Mouse (Mus musculus) cerebellum, adult 11 months (tissue): ENCODE measurements around the gene Mpp6.

Experiments used
- DNase-seq: peaks from one replicate; pipeline ENCODE4 v3.0.0; 2022

Mpp6 gene

DNA sequence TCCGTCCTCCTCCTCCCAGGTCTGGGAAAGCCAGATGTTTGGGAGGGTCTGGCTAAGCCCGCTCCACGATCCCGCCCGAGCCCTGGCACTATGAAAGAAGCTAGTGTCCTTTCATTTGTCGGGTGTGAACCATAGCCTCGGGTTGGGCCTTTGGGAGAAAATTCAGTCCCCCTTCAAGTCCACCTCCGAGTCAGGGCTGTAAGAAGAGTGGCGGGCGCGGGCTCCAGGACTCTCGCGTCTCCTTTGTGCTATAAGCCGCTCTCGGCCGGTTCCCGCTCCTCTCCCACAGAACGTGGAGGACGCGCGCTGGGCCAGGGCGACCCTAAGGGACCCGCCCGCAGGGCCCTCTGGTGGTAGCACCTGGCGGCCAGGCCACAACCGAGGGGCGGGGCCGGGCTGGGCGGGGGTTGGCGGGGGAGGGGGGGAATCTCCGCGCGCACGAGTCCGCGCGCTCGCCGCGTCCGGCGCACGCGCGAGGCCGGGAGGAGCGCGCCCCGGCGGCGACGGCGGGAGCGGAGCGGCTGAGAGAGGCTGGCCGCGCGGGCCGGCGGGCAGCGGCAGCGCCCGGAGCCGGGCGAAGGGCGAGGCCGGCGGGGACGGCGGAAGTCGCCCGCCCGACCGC is at the start of gene Mpp6:
Gene Mpp6 (plus strand): TSS at position 485 of the 622 bp plus-strand sequence.
- DNase-seq: peak; percentile 82

DNA sequence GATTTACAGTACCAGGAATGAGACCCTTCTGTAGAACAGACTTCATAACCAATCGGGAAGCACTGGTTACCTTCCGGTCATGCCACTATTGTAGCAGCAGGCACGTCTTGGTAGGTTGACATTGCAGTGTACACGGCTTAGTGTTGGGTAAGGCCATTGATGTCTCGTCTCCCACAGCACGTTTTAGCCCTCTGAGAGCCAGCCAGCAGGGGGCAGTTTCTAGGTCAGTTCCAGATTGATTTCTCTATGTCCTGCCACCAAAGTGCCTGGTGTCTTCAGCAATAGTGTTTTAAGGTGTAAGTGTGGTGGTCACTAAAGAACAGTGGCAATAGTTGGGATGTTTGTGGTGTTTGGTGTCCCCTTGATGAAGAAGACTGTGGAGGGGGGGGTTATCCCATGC is 43.9 kb upstream of the Mpp6 start:
- DNase-seq: no peak

DNA sequence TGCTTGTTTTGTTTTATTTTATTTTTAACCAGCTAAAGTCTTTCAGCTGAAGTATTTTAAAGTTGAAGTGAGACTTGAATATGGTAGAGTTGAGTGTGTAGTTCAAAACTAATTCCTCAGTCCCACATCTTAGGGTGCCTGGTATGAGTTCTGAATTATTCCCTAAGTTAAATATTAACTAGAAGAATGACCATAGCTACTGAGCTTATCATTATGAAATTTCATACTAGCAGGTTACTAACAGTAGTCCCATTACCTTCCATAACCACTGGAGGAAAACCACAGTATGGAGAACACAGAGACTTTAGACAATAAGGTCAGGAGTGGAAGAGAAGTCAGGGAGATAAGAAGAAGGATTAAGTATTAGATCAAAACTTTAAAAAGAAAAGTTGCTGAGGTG is 41.6 kb upstream of the Mpp6 start:
- DNase-seq: no peak

DNA sequence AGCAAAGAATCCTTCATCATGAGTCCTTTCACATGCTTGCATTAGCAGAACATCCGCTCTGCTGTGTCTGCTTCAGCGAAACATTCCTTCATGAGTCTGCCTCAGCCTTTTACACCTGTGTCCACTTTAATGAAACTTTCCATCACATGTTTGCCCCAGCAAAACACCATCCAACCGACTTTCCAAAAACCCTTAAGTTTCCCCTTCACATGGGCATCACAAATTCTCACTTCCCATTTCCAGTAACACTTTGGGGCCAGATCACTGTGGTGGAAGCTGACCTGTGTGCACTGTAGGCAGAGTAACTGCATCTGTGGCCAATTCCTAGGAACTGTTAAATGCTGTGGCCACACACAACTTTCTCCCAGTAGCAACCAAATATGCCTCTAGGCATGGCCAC is 34.8 kb upstream of the Mpp6 start:
- no peak for DNase-seq

DNA sequence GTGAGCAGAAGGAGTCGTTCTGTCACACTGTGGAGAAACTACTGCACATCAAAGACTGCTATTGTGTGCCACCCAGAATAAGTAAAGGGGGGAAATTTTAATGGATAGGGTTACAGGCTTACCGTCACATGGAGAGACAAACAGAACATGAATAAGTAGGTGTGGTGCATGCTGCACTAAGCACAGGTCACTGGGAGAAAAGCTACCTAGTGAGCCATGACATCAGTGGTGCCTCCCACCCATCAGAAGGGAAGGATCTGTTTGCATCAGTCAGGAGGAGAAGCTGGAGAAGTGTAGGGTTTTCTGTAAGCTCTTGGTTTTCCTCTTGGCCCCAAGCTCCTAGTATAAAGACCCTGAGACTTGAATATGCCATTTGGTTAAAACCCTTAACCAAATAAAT is 33.6 kb upstream of the Mpp6 start:
- DNase-seq: no peak

DNA sequence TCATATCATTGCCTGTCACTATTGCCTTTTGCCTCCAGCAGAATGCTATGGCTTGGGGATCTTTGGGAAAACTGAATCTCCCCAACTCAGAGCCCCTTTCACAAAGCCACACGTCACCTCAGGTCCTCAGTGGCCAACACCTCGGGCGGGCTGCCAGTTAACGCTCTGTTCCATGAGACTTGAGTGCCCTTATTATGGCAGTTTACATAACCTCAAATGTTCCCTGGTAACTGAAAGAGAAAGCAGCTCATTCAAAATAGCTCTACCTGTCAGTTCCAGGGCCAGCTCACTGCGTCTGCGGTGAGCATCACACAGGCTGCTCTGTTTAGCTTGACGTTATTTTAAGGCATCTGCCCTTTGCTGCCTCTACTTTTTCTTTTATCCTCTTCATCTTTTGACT is 29.6 kb upstream of the Mpp6 start:
- DNase-seq: no peak

DNA sequence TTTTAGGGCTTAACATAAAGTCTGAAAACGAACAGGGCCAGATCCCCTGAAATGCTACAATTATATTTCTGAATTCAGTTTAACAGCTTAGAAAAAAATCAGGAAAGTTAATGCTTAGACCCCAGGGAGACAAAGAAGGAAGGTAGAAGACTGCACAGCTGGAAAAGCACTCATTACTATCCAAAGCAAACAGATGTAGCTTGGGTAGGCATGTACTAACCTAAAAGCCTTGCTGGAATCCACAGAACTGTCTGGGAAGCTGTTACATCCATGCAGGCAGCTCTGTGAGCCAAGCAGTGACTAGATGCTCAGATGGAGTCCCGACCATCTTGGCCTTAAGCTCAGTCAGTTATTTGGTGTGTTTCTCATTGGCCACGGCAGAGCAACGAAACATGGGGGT is 24.8 kb upstream of the Mpp6 start:
- no peak for DNase-seq

DNA sequence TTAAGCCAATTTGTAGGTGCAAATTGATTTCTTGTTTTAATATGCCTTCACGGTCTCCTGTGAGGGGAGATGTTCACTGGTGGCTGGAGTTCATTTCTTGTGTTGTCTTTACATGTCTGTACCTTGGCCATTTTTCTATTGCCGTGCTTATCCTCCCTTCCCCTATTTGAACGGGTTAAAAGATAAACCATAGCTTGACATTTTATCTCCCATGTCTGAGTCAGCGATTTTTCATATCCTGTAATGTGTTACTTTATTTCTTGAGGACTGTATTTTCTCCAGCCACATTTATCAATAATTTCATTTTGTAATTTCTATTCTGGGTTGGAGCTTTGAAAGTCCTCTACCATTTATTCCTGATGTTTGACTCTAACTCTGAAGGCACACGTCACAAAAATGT is 20.7 kb upstream of the Mpp6 start:
- DNase-seq: no peak

DNA sequence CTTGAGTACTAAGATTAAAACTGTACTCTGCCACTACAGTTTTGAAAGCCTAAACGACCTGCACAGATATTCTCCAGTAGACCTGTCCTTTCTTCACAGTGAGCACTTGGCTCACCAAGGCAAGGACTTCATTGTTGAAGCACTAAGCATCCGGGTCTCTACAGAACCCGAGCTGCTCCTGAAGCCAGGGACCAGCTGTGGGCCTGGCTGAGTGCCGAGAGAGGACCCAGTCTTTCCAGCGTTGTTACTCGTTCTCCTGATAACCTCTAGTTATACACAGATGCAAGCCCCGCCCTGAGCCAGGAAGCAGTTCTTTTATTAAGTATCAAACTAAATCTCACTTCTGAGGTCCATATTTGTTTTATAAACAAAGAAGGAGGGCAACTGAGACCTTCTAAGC is 19.8 kb upstream of the Mpp6 start:
- no peak for DNase-seq

DNA sequence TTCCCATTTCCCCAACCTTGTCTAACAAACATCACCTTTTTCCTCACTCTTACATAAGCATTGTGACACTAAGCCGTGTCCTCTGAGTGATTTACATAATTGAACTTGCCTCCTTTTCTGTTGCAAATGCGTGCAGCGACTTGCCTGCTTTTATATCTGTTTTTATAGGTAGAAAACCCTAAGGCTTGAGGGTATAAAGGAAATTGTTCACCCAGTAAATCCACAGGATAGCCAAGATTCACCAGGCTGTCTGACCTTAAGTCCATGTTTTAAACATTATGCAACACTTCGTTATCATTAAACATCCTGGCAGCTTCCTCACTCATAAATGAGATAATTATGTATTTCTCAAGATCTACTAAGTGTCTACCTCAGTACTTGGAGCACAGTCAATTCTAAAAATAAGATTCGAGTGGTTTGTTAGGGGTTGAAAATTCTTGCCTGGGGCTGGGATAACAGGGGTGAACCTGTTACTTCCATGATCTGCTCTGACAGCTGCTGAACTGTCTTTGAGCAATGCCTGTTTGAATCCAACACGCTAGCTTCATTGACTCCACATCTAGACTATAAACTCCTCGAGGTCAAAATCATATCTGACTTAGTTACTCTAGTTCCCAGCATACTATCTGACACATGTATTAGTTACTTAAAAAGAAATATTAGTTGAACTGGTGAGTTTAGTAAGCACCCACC is 18.4 kb upstream of the Mpp6 start:
- DNase-seq: no peak

DNA sequence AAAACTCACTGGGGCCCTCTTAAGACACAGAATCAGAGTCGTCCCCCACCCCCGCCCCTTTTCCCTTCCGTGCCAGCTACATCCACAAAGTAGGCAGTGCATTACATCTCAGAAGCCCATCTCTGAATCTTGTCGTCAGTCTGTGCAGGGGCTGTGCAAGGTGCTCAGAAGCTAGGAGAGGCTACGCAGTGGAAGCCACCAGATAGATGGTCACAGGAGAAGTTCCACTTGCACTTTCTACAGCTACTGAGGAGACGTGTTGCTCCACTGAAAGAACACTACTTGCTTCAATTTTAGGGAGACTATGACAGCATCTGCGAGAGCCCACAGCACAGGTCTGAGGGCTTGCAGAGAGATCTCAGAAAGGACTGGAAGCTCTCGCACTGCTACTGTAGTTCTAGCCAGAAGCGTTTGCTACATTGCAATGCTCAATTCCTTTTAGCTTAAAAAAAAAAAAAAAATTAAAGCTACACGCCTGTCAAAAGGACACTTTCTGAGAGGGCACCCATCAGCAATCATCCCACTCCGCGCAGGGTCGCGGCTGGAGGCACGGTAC is 762 bp upstream of the Mpp6 start:
- DNase-seq: no peak

DNA sequence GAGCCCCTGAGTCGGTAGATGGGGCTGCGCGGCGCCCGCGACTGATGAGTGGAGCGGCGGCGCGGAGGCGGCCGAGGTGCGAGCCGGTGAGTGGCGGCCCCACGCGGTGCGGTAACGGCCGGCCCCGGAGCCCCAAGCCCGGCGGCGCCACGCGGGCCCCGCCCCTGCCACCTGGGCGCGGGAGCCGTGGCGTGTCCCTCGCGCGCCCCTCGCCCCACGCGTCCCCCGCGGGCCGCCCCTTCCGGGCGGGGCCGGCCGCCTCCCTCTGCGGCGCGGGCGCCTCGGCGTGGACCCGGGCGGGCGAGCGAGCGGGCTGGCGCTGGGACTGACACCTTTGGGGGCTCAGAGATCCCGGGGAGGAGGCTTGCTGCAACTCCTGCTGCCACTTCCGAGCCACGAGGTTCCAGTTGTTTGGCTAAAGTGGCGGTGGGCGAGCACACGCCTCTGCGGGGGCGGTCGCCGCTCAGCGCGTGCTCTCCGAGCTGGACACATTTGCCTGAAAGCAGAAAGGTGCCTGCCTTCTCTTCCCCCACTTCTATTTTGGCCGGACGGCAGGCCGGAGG is 419 bp downstream of the Mpp6 start:
- peak; percentile 27 for DNase-seq

DNA sequence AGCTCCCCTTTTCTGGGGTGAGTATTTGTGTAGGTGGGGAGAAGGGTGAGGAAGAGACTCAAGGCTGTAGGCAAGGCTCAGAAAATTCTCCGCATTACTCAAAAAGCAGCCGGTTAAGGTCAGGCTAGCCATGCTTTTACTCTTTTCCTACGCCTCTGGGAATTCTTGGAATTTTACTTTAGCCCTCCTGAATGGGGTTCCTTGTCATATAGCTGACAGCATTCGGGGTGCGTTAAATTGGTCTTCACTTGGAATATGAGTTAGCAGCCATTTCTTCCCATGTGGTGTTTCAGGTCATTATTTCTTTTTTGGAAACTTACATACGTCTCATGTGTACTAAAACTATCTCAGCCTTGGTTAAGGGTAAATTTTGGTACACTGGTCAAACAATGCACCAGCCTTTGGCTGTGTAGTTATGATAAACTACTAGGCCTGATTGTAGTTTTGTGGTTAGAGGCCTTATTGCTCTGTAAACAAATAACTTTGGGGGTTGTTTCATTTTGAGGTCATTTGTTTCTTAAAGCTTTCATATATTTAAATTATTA is 1.1 kb downstream of the Mpp6 start:
- DNase-seq: no peak

DNA sequence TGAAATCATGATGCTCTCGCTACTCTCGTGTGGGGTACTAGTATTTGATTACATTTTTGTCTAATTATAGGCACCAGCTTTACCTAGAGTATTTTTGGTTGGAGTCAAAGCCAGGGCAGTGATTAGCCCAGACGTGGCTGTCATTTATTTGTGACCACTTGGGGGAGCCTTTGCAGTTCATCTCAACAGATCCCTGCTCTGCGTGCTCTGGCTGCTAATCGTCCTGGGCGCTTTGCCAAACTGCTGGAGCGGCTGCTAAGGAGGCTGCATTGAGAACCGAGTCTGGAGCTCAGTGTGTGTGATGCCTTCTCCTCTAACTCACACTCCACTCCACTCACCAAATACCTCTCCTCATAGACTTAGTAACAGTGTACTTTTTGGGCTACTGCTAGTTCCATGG is 2.7 kb downstream of the Mpp6 start:
- DNase-seq: peak; percentile 79

DNA sequence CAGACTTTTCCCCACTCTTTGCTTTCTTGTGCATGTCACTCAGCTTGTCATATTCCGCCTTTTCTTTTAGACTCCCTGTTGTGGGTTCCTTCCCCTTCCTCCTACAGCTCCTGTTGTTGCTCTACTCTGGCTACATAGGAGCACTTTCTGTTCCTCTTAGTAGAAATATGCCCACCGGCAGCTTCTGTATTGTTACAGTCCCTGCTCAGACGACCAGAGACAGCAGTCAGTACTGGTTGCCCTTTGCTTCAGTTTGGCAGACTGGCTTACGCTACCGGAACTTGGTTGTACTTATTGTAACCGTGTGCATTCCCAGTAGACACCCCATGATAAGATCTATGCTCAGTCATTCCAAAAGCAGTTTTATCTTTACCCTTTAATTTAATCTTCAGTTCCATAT is 4.2 kb downstream of the Mpp6 start:
- DNase-seq: no peak

DNA sequence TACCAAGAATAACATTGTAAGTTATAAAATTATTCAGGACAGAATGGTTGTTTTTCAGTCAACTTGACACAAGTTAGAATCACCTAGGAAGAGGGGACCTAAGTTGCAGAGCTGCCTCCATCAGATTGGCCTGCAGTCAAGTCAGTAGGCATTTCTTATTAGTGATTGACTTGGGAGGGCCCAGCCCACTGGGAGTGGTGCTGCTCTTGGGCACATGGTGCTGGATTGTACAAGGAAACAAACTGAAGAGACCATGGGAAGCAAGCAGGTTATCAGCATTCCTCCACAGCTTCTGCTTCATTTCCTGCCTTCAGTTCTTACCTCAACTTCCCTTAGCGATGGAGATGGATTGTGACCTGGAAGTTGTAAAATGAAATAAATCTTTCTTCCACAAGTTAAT is 10.9 kb downstream of the Mpp6 start:
- DNase-seq: no peak

DNA sequence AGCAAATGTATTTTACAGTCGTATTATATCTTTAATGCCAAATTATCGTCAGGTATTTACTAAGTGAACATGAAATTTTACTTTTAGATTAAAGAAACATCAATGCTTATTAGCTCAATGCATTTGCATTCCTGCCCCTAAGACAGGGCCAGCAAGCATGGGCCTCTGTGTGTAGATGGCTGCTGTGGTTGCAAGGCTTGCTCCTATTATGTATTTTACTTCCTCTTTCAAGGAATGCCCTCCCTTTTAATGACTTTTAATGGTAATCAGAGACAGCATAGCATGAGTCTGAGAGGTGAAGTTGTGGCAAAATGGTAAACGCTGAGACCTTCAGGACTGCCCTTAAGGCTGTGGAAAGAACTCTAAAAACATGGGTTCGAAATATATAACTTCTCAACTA is 12.8 kb downstream of the Mpp6 start:
- no peak for DNase-seq

DNA sequence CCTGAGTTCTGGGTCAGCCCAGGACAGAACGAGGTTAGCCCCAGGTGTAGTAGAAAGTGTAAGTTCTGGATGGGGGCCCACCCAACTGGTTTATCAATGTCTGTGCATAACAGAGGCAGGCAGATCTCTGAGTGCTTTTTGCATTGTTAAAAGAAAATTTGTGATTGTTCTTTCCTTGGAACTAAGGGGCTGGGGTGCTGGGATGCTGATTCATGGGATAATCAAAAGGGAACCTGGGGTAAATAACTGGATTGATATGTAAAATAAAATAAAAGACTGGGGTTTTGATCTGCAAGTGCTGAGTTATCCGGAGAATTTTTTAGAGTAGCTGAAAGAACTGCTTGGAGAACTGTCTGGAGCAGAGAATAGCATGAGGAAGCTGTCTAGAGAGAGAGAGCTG is 14.2 kb downstream of the Mpp6 start:
- DNase-seq: no peak

DNA sequence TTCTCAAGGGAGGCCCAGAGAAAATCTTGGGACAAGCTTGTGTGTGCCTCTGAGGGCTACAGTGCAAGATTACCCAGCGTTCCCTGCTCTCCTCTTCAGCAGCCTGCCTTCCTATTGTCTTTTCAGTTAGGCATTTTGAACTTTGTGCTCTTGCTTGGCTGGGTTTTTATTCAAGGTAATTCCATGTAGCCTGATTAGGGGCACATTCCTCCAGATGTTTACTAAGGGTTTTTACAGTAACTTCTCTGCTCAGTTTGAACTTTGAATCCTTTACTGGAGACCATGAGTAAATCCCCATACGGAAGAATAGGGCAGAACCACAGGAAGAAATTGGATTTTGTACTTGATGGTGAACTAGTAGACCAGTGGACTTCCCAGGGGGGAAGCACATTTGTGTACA is 16.3 kb downstream of the Mpp6 start:
- no peak for DNase-seq

DNA sequence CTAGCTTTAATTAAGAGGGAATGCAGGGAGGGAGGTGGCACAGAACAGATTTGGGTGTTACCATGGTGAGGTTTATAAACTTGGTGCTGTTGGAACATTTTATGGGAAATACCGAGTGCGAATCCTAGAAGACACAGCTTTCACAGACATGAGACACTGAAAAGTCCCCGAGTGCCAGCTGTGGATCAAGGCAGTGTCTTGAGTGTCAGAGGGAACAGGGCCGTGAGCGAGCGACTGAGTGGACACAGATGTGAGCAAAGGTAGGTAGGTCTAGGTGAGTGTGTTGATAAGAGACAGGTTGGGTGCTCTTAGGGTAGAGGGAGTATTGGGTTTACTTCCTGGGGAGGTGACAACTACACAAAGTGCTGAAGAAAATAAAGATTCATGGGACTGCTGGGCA is 17.5 kb downstream of the Mpp6 start:
- DNase-seq: no peak

DNA sequence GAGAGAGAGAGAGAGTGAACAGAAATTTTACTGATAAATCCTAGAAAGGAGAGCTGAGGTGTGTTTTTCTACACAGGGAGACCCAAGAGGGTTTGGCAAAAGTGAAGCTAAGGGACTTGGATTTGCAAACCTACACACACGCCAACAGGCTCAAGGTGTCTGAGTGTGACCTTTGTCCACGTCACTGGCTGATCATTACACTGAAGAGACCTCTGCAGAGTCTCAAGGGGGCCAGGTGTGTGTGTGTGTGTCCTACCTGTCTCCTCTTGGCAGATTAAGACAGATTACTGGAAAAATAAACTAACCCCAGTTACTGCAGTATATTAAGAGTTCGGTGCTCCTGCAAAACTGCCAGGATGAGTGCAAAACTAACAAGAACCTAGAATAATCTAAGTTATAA is 27.6 kb downstream of the Mpp6 start:
- DNase-seq: no peak

DNA sequence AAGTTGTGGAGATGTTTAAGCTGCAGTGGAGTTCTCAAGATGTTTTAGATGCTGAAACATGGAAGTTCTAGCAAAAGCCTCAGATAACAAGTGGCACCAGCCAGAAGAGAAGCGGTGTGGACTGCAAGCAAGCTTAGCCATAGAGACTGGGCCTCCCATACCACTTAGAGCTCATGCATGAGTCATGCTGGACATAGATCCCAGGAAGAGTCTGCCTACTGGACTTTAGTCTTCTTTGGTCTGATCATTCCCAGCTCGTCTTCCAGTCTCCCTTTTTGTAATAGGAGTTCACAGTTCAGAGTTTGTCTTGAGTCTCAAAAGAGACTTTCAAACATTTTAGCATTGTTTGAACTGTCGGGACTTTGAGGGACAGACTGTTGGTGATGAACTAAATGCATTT is 29.5 kb downstream of the Mpp6 start:
- DNase-seq: no peak

DNA sequence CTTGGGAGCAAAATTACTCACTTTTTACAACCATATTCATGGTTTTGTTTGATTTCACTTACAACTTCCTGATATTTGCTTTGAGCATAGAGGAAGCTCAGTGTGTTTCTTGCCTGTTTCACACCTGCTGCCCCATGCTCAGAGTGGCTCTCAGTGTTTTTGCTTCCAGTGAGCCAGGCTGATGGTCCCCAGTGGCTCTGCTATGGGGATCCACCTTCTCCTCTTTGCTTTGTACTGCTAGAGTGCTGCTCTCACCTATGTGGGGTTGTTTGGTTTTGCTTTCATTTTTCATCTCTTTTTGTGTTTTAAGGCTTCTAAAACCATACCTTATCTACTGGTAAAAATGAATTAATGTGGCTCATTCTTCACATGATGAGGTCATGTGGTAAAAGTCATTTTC is 36.1 kb downstream of the Mpp6 start:
- no peak for DNase-seq

DNA sequence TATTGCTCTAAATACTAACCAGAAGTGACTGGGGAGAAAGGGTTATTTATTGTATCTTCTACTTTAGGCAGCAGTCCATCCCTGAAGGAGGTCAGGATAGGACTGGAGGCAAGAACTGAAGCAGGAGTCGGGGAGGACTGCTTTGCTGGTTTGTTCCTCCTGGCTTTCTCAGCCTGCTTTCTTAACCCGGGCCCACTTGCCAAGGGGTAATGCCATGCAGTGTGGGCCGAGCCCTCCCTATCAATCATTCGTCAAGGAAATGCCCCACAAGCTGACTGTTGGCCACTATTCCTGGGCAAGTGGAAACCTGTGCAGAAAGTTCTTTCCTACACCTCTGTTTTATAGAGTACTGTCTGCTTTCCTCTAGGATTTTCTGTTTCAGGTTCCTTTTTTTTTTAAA is 39.3 kb downstream of the Mpp6 start:
- no peak for DNase-seq
